Mouse (Mus musculus): ENCODE measurements around the gene Mup22. TPM values are rescaled to one million over a fixed set of nuclear protein-coding genes. Genes with fewer than 3 reads are reported as not detected.
"Not testable (repeated sequence)": the region's sequence is repeated elsewhere in the genome, so short reads cannot be mapped to it uniquely, and the experiment has no call there.

The Mup22 gene
- not detected for total RNA-seq (2021)

- DNase-seq; intact Hi-C loops (cut with DNase I): not testable (repeated sequence)
These were observed at the start of gene Mup22 for GRCm38 (mm10) chr4:60821363-60821762. TSS of gene Mup22 (minus strand) at chr4:60821463.

- DNase-seq; intact Hi-C loops (cut with DNase I): not testable (repeated sequence)
These were observed 19.6 kb upstream of the Mup22 start for GRCm38 (mm10) chr4:60840889-60841288.

Other genes starting within 250 kb of the Mup22 start
- not detected for gene Mup10, start 239.3 kb downstream of the Mup22 start, total RNA-seq (2021)
- gene Mup11, start 159.1 kb downstream of the Mup22 start, total RNA-seq (2021): not detected
- not detected for gene Mup12, start 80.1 kb downstream of the Mup22 start, total RNA-seq (2021)